Comparison of ENCODE assay signal across 8 mouse cellular contexts in genomic region chr1:78686872-78687271, GRCm38 (mm10). TPM values are rescaled to one million over a fixed set of nuclear protein-coding genes. Genes with fewer than 3 reads are reported as not detected.
A peak's percentile ranks its signal among the peaks of the same experiment; 100 is the strongest.
DNase-seq lines count a peak whose midpoint lies in the region; ATAC-seq and TF ChIP-seq lines count a peak whose summit lies in the region.

No protein-coding gene starts in this region.

- no peak for TF ChIP-seq POLR2A in thymus, adult 2 months (IDR thresholded peaks at IDR 0.05; ENCODE audit: control insufficient read depth, extremely low read depth, insufficient read depth, low read length, poor library complexity)
- TF ChIP-seq POLR2A in cortical plate, adult 2 months (IDR thresholded peaks at IDR 0.05; ENCODE audit: extremely low read depth, insufficient read depth, low read length), result no peak

- H3K36me3 ChIP-seq in thymus, adult 2 months (ENCODE audit: control insufficient read depth, insufficient read depth, low read length), result peaks cover 13% of the 10 kb centered on the region

- intact Hi-C loops in heart, postnatal 36 days (cut with DNase I), result loop anchor here (1.0 kb wide), 1 partner anchor 151 kb away; no protein-coding TSS in a partner anchor

- H3K4me3 ChIP-seq in thymus, adult 2 months (ENCODE audit: control insufficient read depth, insufficient read depth, low read length), result no peak overlapping the region
- no peak overlapping the region for H3K4me3 ChIP-seq in cortical plate, adult 2 months (ENCODE audit: insufficient read depth, low read length)

- H3K27me3 ChIP-seq in thymus, adult 2 months (ENCODE audit: control insufficient read depth, insufficient read depth, low read length), result no peaks in the 10 kb centered on the region

- no peaks in the 10 kb centered on the region for H3K4me1 ChIP-seq in thymus, adult 2 months (replicated peaks; ENCODE audit: control insufficient read depth, insufficient read depth, low read length)
- no peaks in the 10 kb centered on the region; the same call in 1 of the 2 replicates for H3K4me1 ChIP-seq in cortical plate, adult 2 months (ENCODE audit: control insufficient read depth, insufficient read depth, low read length)

- DNase-seq in heart, postnatal 36 days, result peak; percentile 12 to 20
- no peak for DNase-seq in heart, adult 11 months
- DNase-seq in thymus, adult 2 months, result peak; percentile 21
- no peak for DNase-seq in thymus, adult 18-20 months
- no peak for DNase-seq in right cerebral cortex, postnatal 14 days
- DNase-seq in c-Kit-positive CD71-positive TER-119-positive erythroid progenitor cells, embryonic 14.5 days (ENCODE audit: low spot score), result no peak

- peak; percentile 89 for ATAC-seq in megakaryocyte-erythroid progenitor cell, adult 5-6 weeks (replicated peaks; ENCODE audit: low FRiP score, low TSS enrichment, poor library complexity, severe bottlenecking)

- no peak overlapping the region for H3K27ac ChIP-seq in thymus, adult 2 months (ENCODE audit: control insufficient read depth, insufficient read depth, low read length)
- no peak overlapping the region for H3K27ac ChIP-seq in cortical plate, adult 2 months (ENCODE audit: insufficient read depth, low read length)

- TF ChIP-seq CTCF in thymus, adult 2 months (IDR thresholded peaks at IDR 0.05; ENCODE audit: borderline replicate concordance, control insufficient read depth, extremely low read depth, insufficient read depth, low read length, poor library complexity), result no peak
- TF ChIP-seq CTCF in cortical plate, adult 2 months (IDR thresholded peaks at IDR 0.05; ENCODE audit: extremely low read depth, insufficient read depth, low read length), result peak; percentile 41

RNA-seq across cellular contexts. Expression of gene Utp14b, which starts 29.0 kb away (rescaled TPM):
- 1 to 10 TPM in 1 of 2 experiments, under 1 TPM in 1; 0.98 to 1.1 TPM for total RNA-seq in heart, postnatal 36 days (2021)
- 1.9 and 2.2 TPM in 2 replicates for polyA plus RNA-seq in thymus, adult 2 months (2012; rRNA removed)
- polyA plus RNA-seq in cortical plate, adult 2 months (2012; rRNA removed), result 7.7 and 8.2 TPM in 2 replicates
- total RNA-seq in megakaryocyte-erythroid progenitor cell, adult 5-6 weeks (2014; fragmentation: Nextera tagmentation), result 6.1 and 10.7 TPM in 2 replicates
- total RNA-seq in megakaryocyte-erythroid progenitor cell, adult 5-6 weeks (2017), result 8.1 and 18.0 TPM in 2 replicates

RNA-seq across cellular contexts. Expression of gene Acsl3, which starts 29.2 kb away (rescaled TPM):
- 1 to 10 TPM; 4.3 to 5.4 TPM for total RNA-seq in heart, postnatal 36 days (2021)
- 9.1 and 10.2 TPM in 2 replicates for polyA plus RNA-seq in thymus, adult 2 months (2012; rRNA removed)
- polyA plus RNA-seq in cortical plate, adult 2 months (2012; rRNA removed), result 117 TPM in 2 replicates
- 10.1 and 12.9 TPM in 2 replicates for total RNA-seq in megakaryocyte-erythroid progenitor cell, adult 5-6 weeks (2014; fragmentation: Nextera tagmentation)
- 50.9 and 77.7 TPM in 2 replicates for total RNA-seq in megakaryocyte-erythroid progenitor cell, adult 5-6 weeks (2017)

Comparison
In these comparisons a context has a peak if more than half of its experiments do, and no peak if none do; other contexts are left out.
1. DNase-seq: peak in heart, postnatal 36 days (2 of 2) and thymus, adult 2 months (single experiment); none in heart, adult 11 months (single experiment), thymus, adult 18-20 months (0 of 2), right cerebral cortex, postnatal 14 days (single experiment) and c-Kit-positive CD71-positive TER-119-positive erythroid progenitor cells, embryonic 14.5 days (single experiment).